Mouse (Mus musculus) E14TG2a.4 (cell line): ENCODE data around the gene Nos1.

Experiments
- H3K27me3 ChIP-seq: 2 replicates; pipeline ENCODE4 v1.6.1; 2014; ENCODE audit warnings: low read length, control low read depth; ENCODE audit not compliant: insufficient read depth
- H3K36me3 ChIP-seq: 2 replicates; pipeline ENCODE4 v1.6.1; 2014; ENCODE audit warnings: low read length, control low read depth; ENCODE audit not compliant: insufficient read depth
- H3K4me1 ChIP-seq: replicated peaks from 2 replicates; pipeline ENCODE4 v1.6.1; 2014; ENCODE audit warnings: low read depth, low read length, control low read depth
- H3K4me3 ChIP-seq: replicated peaks from 2 replicates; pipeline ENCODE4 v1.5.1; 2014; ENCODE audit warnings: mild to moderate bottlenecking, low read length
- H3K9me3 ChIP-seq: 2 replicates; pipeline ENCODE4 v1.6.1; 2014; ENCODE audit warnings: low read length, control low read depth
- CTCF ChIP-seq: conservative IDR thresholded peaks from 2 replicates; pipeline ENCODE4 v1.5.1; 2014; ENCODE audit warnings: low read length
- NANOG ChIP-seq: IDR thresholded peaks from 2 replicates; pipeline ENCODE4 v1.6.1; 2014; ENCODE audit warnings: borderline replicate concordance, low read length, mixed read lengths
- POU5F1 ChIP-seq: IDR thresholded peaks from 2 replicates; pipeline ENCODE4 v1.6.1; 2014; ENCODE audit warnings: low read length, borderline replicate concordance

Gene Nos1

GRCm38 (mm10) chr5:117841651-117842347 lies 61.0 kb downstream of the Nos1 start:
- Histone ChIP-seq H3K4me3 (peak overlapping the region; percentile 75), H3K27me3 (peaks cover 92% of the 10 kb centered on the region), H3K9me3 (no peaks in the 10 kb centered on the region), H3K4me1 (peaks cover 40% of the 10 kb centered on the region), H3K36me3 (no peaks in the 10 kb centered on the region)
- TF ChIP-seq CTCF (no peak), POU5F1 (no peak), NANOG (no peak)

- peaks cover 89% of the 10 kb centered on the region for H3K27me3 ChIP-seq
- H3K9me3 ChIP-seq: no peaks in the 10 kb centered on the region
- no peaks in the 10 kb centered on the region for H3K36me3 ChIP-seq
- H3K4me1 ChIP-seq: peaks cover 33% of the 10 kb centered on the region
- H3K4me3 ChIP-seq: peak overlapping the region; percentile 75
- no peak for TF ChIP-seq POU5F1
- no peak for TF ChIP-seq CTCF
- TF ChIP-seq NANOG: no peak
Observed at GRCm38 (mm10) chr5:117842699-117843098, 61.9 kb downstream of the Nos1 start.

DNA sequence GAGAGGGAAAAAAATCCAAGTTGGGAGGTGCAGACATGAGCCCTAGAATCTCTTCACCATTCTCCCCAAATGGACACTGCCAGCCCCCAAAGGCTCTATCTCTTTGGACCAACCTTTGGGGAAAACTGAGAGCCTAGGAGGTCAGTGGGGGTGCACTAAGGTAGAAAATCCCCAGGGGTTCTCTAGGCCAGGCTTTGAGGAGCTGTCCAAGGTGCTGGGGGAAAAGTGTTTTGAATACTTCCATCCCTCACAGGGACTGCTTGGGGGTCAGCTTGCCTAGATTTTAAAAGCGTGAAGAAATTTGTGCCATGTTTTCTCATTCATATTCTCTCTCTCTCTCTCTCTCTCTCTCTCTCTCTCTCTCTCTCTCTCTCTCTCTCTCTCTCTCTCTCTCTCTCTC lies 63.8 kb downstream of the Nos1 start:
- peaks cover 32% of the 10 kb centered on the region for H3K4me1 ChIP-seq
- H3K27me3 ChIP-seq: peaks cover 70% of the 10 kb centered on the region
- no peak for TF ChIP-seq POU5F1
- no peak for TF ChIP-seq CTCF
- TF ChIP-seq NANOG: no peak
- H3K9me3 ChIP-seq: no peaks in the 10 kb centered on the region
- no peak overlapping the region for H3K4me3 ChIP-seq
- H3K36me3 ChIP-seq: no peaks in the 10 kb centered on the region

DNA sequence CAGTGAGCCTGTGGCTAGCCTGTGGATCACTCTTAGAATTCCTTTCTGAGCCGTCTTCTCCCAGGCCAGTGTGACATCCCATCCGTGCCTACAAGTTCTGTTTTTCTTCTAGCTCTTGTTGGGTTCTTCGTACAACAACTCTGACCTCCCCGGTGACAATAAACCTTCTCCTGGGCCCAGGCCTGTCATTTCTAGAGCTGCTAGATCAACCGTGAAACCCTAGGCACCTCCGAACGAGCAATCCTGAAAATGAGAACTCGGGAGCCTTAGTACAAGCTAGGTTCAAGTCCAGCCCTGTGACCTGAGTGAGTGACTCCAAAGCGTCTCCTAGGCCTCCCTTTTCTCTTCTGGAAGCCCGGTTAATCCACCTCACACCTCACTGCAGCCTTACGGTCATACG lies 69.6 kb downstream of the Nos1 start:
- no peak for TF ChIP-seq NANOG
- no peak for TF ChIP-seq CTCF
- no peak for TF ChIP-seq POU5F1
- Histone ChIP-seq H3K36me3 (no peaks in the 10 kb centered on the region), H3K4me3 (no peak overlapping the region)

DNA sequence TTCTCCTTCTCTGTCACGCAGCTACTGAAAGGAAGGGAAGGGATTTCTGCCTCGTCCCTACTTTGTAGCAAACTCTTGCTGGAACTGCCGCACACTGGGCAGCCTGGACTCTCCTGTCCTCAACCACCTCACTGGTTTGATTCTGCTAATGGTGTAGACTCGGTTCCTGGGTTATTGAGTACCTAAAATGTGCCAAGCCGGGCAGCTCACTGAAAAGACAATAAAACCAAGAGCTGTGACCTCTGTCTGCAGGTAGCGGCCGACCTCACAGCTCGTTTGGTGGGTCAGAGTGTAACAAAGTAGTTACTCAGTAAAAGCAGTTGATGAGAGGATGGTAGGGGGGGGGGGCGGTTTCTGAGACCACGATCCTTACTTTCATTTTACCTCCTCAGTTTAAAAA lies 72.9 kb downstream of the Nos1 start:
- Histone ChIP-seq H3K27me3 (peaks cover 43% of the 10 kb centered on the region), H3K4me3 (no peak overlapping the region), H3K4me1 (no peaks in the 10 kb centered on the region; the same call in 1 of the 2 replicates), H3K36me3 (no peaks in the 10 kb centered on the region), H3K9me3 (no peaks in the 10 kb centered on the region)
- no peak for TF ChIP-seq POU5F1
- TF ChIP-seq CTCF: no peak
- no peak for TF ChIP-seq NANOG

More for the DNA sequence above, 69.6 kb downstream of the Nos1 start:
- H3K4me1 ChIP-seq: no peaks in the 10 kb centered on the region; the same call in 1 of the 2 replicates
- peaks cover 49% of the 10 kb centered on the region for H3K27me3 ChIP-seq
- no peaks in the 10 kb centered on the region for H3K9me3 ChIP-seq

DNA sequence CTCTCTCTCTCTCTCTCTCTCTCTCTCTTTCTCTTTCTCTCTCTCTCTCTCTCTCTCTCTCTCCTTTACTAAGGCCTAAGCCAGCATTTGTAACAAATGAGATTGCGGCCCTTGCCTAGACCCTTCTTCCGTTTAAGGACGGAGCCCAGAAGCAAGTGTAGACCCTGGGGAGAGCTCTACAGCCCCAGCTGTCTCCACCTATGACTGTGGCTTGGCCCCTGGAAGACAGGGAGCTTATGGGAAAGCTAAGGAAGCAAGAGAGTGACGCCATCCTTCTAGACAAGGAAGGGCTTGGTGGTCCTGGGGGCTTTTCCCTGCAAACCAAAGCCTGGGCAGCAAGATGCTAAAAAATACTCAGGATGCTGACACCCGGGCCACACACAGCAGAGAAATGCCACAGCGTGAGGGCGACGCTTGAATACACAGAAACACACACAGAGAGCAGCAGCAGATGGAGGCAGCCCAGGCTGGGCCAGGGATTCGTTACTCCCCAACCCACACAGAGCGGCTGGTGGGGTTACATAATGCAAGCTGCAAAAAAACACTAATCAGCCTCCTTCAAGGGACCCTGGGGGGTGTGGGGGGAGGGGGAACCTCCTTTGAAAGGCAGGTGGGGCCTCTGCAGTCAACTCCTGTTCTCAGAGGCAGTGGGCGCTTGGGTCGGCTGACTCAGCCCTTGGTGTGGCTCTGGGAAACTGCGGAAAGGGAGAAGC lies 83.9 kb downstream of the Nos1 start:
- no peak overlapping the region for H3K4me3 ChIP-seq
- no peaks in the 10 kb centered on the region for H3K36me3 ChIP-seq
- peaks cover 55% of the 10 kb centered on the region for H3K4me1 ChIP-seq
- TF ChIP-seq CTCF (no peak), POU5F1 (no peak), NANOG (no peak)
- H3K9me3 ChIP-seq: no peaks in the 10 kb centered on the region
- peaks cover 47% of the 10 kb centered on the region for H3K27me3 ChIP-seq

GRCm38 (mm10) chr5:117865876-117866275 lies 85.0 kb downstream of the Nos1 start:
- Histone ChIP-seq H3K27me3 (peaks cover 57% of the 10 kb centered on the region), H3K36me3 (no peaks in the 10 kb centered on the region), H3K9me3 (no peaks in the 10 kb centered on the region), H3K4me3 (no peak overlapping the region), H3K4me1 (peaks cover 44% of the 10 kb centered on the region)
- TF ChIP-seq NANOG: no peak
- TF ChIP-seq CTCF: no peak
- TF ChIP-seq POU5F1: no peak

DNA sequence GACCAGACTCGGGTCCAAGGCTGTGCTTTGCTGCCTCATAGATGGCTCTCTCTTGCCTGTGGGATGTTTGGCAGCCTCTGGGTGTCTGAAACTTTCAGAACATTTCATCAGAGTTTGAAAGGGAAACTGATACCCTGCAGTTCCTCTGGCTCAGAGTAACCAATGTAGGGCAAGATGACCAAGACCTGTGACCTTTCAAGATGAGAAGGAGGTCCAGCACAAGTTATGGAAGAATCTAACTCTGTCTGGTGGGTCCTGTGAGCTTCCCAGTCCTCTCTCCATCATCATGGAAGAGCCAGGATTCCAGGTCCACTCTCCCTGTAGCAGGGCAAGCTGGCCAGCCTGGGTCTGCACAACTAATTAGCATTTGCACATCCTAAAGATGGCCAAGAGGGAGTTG lies 90.8 kb downstream of the Nos1 start:
- Histone ChIP-seq H3K9me3 (peaks cover 2% of the 10 kb centered on the region), H3K27me3 (peaks cover 69% of the 10 kb centered on the region), H3K4me3 (no peak overlapping the region), H3K4me1 (peaks cover 14% of the 10 kb centered on the region), H3K36me3 (no peaks in the 10 kb centered on the region)
- no peak for TF ChIP-seq CTCF
- no peak for TF ChIP-seq POU5F1
- no peak for TF ChIP-seq NANOG
